Mouse (Mus musculus): ENCODE data around the gene Hinfp. TPM values are rescaled to one million over a fixed set of nuclear protein-coding genes. Genes with fewer than 3 reads are reported as not detected.
"Not testable (repeated sequence)": the region's sequence is repeated elsewhere in the genome, so short reads cannot be mapped to it uniquely, and the experiment has no call there.

Gene Hinfp
- polyA plus RNA-seq, 1 experiment from 2014 or later: 6.2 TPM

GRCm38 (mm10) chr9:44337436-44338169 lies 32.1 kb upstream of the Hinfp start:
- peaks cover 54% of the 10 kb centered on the region for H3K79me2 ChIP-seq (ENCODE audit: inconsistent target)
- 90% methylated on average over 9 of the region's 9 CpGs for WGBS (ENCODE audit: missing documents)
- H3K4me3 ChIP-seq (ENCODE audit: inconsistent target): no peak overlapping the region
- no peak overlapping the region for H3K27ac ChIP-seq
- H3K36me3 ChIP-seq (ENCODE audit: inconsistent target): peaks cover 8% of the 10 kb centered on the region

GRCm38 (mm10) chr9:44336964-44337363 lies 31.5 kb upstream of the Hinfp start:
- peaks cover 48% of the 10 kb centered on the region for H3K79me2 ChIP-seq (ENCODE audit: inconsistent target)
- peaks cover 12% of the 10 kb centered on the region for H3K36me3 ChIP-seq (ENCODE audit: inconsistent target)
- H3K27ac ChIP-seq: no peak overlapping the region
- peak overlapping the region; percentile 78 for H3K4me3 ChIP-seq (ENCODE audit: inconsistent target)
- WGBS (ENCODE audit: missing documents): 72% methylated on average over 3 of the region's 3 CpGs

- peaks cover 43% of the 10 kb centered on the region for H3K79me2 ChIP-seq (ENCODE audit: inconsistent target)
- not testable (repeated sequence) for H3K27ac ChIP-seq
- peak overlapping the region; percentile 78 for H3K4me3 ChIP-seq (ENCODE audit: inconsistent target)
- H3K36me3 ChIP-seq (ENCODE audit: inconsistent target): peaks cover 17% of the 10 kb centered on the region
- WGBS (ENCODE audit: missing documents): 58% methylated on average over 4 of the region's 4 CpGs
Observed at GRCm38 (mm10) chr9:44336513-44336912, 31.0 kb upstream of the Hinfp start.

- Histone ChIP-seq H3K27ac (peak overlapping the region; percentile 61), H3K79me2 (ENCODE audit: inconsistent target) (peaks cover 39% of the 10 kb centered on the region), H3K36me3 (ENCODE audit: inconsistent target) (peaks cover 18% of the 10 kb centered on the region), H3K4me3 (ENCODE audit: inconsistent target) (peak overlapping the region; percentile 78)
- 0% methylated on average over 5 of the region's 5 CpGs for WGBS (ENCODE audit: missing documents)
Observed at GRCm38 (mm10) chr9:44336093-44336406, 30.6 kb upstream of the Hinfp start.

- 0% methylated on average over 50 of the region's 50 CpGs for WGBS (ENCODE audit: missing documents)
- peak overlapping the region; percentile 78 for H3K4me3 ChIP-seq (ENCODE audit: inconsistent target)
Observed at GRCm38 (mm10) chr9:44335331-44336092, 30.0 kb upstream of the Hinfp start.

GRCm38 (mm10) chr9:44334396-44335330 lies 29.2 kb upstream of the Hinfp start, which contains the start of gene H2afx:
Gene H2afx, plus strand, starts transcription at chr9:44334694.
- under 1% methylated on average over 84 of the region's 91 CpGs for whole genome bisulfite sequencing (ENCODE audit: missing documents)
- peaks cover 29% of the 10 kb centered on the region for H3K79me2 ChIP-seq (ENCODE audit: inconsistent target)
- peak within 1 kb of the TSS; percentile 78 for H3K4me3 ChIP-seq (ENCODE audit: inconsistent target)
- H3K36me3 ChIP-seq (ENCODE audit: inconsistent target): peaks cover 19% of the 10 kb centered on the region
- peak within 1 kb of the TSS; percentile 61 for H3K27ac ChIP-seq

More at GRCm38 (mm10) chr9:44335331-44336092, 30.0 kb upstream of the Hinfp start:
- H3K36me3 ChIP-seq (ENCODE audit: inconsistent target): peaks cover 18% of the 10 kb centered on the region
- H3K79me2 ChIP-seq (ENCODE audit: inconsistent target): peaks cover 33% of the 10 kb centered on the region
- peak overlapping the region; percentile 61 for H3K27ac ChIP-seq

GRCm38 (mm10) chr9:44332918-44333638 lies 27.6 kb upstream of the Hinfp start:
- H3K4me3 ChIP-seq (ENCODE audit: inconsistent target): no peak overlapping the region
- H3K36me3 ChIP-seq (ENCODE audit: inconsistent target): peaks cover 21% of the 10 kb centered on the region
- WGBS (ENCODE audit: missing documents): 98% methylated on average over 13 of the region's 13 CpGs
- peaks cover 37% of the 10 kb centered on the region for H3K79me2 ChIP-seq (ENCODE audit: inconsistent target)
- H3K27ac ChIP-seq: no peak overlapping the region

GRCm38 (mm10) chr9:44330736-44331135 lies 25.3 kb upstream of the Hinfp start:
- H3K36me3 ChIP-seq (ENCODE audit: inconsistent target): peaks cover 21% of the 10 kb centered on the region
- peaks cover 25% of the 10 kb centered on the region for H3K79me2 ChIP-seq (ENCODE audit: inconsistent target)
- WGBS (ENCODE audit: missing documents): 70% methylated on average over 6 of the region's 6 CpGs
- H3K27ac ChIP-seq: no peak overlapping the region
- no peak overlapping the region for H3K4me3 ChIP-seq (ENCODE audit: inconsistent target)

- Histone ChIP-seq H3K4me3 (ENCODE audit: inconsistent target) (peak overlapping the region; percentile 76), H3K27ac (no peak overlapping the region), H3K36me3 (ENCODE audit: inconsistent target) (peaks cover 17% of the 10 kb centered on the region), H3K79me2 (ENCODE audit: inconsistent target) (peaks cover 21% of the 10 kb centered on the region)
- WGBS (ENCODE audit: missing documents): 91% methylated on average over 5 of the region's 5 CpGs
Observed at GRCm38 (mm10) chr9:44327926-44328325, 22.5 kb upstream of the Hinfp start.

GRCm38 (mm10) chr9:44327064-44327711 lies 21.7 kb upstream of the Hinfp start:
- peak overlapping the region; percentile 80 for H3K27ac ChIP-seq
- peaks cover 21% of the 10 kb centered on the region for H3K79me2 ChIP-seq (ENCODE audit: inconsistent target)
- peak overlapping the region; percentile 76 for H3K4me3 ChIP-seq (ENCODE audit: inconsistent target)
- 3% methylated on average over 20 of the region's 22 CpGs for WGBS (ENCODE audit: missing documents)
- peaks cover 10% of the 10 kb centered on the region; the same call in 1 of the 2 replicates for H3K36me3 ChIP-seq (ENCODE audit: inconsistent target)

GRCm38 (mm10) chr9:44326371-44327063 lies 21.0 kb upstream of the Hinfp start:
- Histone ChIP-seq H3K4me3 (ENCODE audit: inconsistent target) (peak overlapping the region; percentile 76), H3K36me3 (ENCODE audit: inconsistent target) (peaks cover 5% of the 10 kb centered on the region; the same call in 1 of the 2 replicates), H3K79me2 (ENCODE audit: inconsistent target) (peaks cover 21% of the 10 kb centered on the region), H3K27ac (peak overlapping the region; percentile 80)
- 1% methylated on average over 38 of the region's 38 CpGs for whole genome bisulfite sequencing (ENCODE audit: missing documents)

- Histone ChIP-seq H3K27ac (peak within 1 kb of the TSS; percentile 80), H3K36me3 (ENCODE audit: inconsistent target) (0 out of 2 replicates have a peak, but pooled peaks cover 4% of the 10 kb centered on the region), H3K4me3 (ENCODE audit: inconsistent target) (peak within 1 kb of the TSS; percentile 76), H3K79me2 (ENCODE audit: inconsistent target) (peaks cover 21% of the 10 kb centered on the region)
- WGBS (ENCODE audit: missing documents): 2% methylated on average over 12 of the region's 12 CpGs
Observed at GRCm38 (mm10) chr9:44325768-44326370, 20.4 kb upstream of the Hinfp start, which contains the start of gene Dpagt1. Gene Dpagt1, plus strand, starts transcription at chr9:44326019.
